Comparison of ENCODE assay signal across 15 mouse cellular contexts in genomic region chr13:10332762-10333161, GRCm38 (mm10).
"Had no signal": no experiment of that assay in that cellular context is flagged by ENCODE, and none has a peak within 500 bp of the region (broad histone marks: within the 10 kb centered on the region; RNA-seq: fewer than 3 reads in every experiment).

No protein-coding gene starts in this region.

- H3K27me3 ChIP-seq: neural tube, embryonic 12.5 days; stomach, embryonic 15.5 days had no signal

- H3K27ac ChIP-seq: neural tube, embryonic 12.5 days; stomach, embryonic 15.5 days; stomach, postnatal 0 days had no signal

- H3K4me1 ChIP-seq: neural tube, embryonic 12.5 days; stomach, embryonic 15.5 days had no signal

- DNase-seq: retina, postnatal 1 day; right cerebral cortex, adult 18-20 months; right cerebral cortex, postnatal 14 days; right cerebral cortex, postnatal 25 days; right cerebral cortex, postnatal 4 days; spleen, adult 18-20 months; thymus, adult 18-20 months; thymus, adult 2 months; thymus, postnatal 14 days; thymus, postnatal 25 days; thymus, postnatal 36 days; thymus, postnatal 4 days had no signal

- H3K4me3 ChIP-seq: neural tube, embryonic 12.5 days; stomach, embryonic 15.5 days had no signal

- H3K36me3 ChIP-seq: neural tube, embryonic 12.5 days; stomach, embryonic 15.5 days had no signal

- H3K4me2 ChIP-seq: neural tube, embryonic 12.5 days; stomach, embryonic 15.5 days had no signal

- H3K9ac ChIP-seq: neural tube, embryonic 12.5 days; stomach, embryonic 15.5 days had no signal

- H3K9me3 ChIP-seq: neural tube, embryonic 12.5 days; stomach, embryonic 15.5 days had no signal
